Mouse (Mus musculus) lung, adult 18-20 months (tissue): ENCODE results near the gene Zfp277.

Experiments used
- DNase-seq, 2 experiments: peaks; one replicate each; pipeline ENCODE4 v3.0.0; 2022; ENCODE audit warnings: mixed read lengths in 2 of 2

Zfp277 gene

DNA sequence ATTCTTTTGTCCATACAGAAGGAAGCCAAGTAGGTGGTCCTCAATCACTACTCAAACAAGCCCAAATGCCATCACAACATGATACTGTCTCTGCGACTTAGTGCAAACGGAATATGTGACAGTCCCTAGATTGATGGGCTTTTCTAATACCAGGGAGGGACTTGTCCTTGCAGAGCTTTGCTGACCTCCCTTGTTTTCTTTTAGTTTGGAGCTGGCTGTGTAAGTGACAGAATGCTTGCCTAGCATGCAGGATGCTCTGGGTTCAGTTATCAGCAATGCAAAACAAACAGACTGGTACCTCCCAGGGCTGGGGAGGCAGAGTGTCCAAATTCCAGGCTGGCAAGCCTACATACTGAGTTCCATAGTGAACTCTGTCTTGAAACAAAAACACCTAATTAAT lies 7.7 kb downstream of the Zfp277 start:
- no peak for DNase-seq

GRCm38 (mm10) chr12:40434101-40434500 lies 11.6 kb downstream of the Zfp277 start:
- DNase-seq, result no peak

- no peak for DNase-seq
Measured at GRCm38 (mm10) chr12:40431075-40431474, 14.6 kb downstream of the Zfp277 start.

DNA sequence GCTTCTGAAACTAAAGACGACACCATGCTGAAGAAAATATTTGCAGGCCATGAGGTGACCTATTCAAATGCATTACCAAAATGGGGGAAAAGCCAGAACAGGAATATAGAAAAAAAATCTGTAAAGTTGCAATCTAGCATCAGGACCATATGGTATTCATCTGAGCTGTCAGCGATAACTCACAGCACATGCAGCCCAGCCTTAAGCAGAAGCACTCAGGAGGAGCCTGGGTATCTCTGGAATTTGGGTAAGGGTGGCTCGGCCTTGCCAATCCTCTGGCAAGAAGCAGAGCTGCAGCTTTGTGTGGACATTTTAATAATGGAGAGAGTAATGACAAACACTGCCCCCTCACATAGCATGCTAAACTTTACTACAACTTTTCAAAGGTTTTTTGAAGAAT lies 15.7 kb downstream of the Zfp277 start:
- no peak for DNase-seq

- DNase-seq, result no peak
Measured at GRCm38 (mm10) chr12:40427606-40428005, 18.1 kb downstream of the Zfp277 start.

GRCm38 (mm10) chr12:40424991-40425390 lies 20.7 kb downstream of the Zfp277 start:
- DNase-seq, result no peak

GRCm38 (mm10) chr12:40417257-40417656 lies 28.4 kb downstream of the Zfp277 start:
- DNase-seq, result no peak

DNA sequence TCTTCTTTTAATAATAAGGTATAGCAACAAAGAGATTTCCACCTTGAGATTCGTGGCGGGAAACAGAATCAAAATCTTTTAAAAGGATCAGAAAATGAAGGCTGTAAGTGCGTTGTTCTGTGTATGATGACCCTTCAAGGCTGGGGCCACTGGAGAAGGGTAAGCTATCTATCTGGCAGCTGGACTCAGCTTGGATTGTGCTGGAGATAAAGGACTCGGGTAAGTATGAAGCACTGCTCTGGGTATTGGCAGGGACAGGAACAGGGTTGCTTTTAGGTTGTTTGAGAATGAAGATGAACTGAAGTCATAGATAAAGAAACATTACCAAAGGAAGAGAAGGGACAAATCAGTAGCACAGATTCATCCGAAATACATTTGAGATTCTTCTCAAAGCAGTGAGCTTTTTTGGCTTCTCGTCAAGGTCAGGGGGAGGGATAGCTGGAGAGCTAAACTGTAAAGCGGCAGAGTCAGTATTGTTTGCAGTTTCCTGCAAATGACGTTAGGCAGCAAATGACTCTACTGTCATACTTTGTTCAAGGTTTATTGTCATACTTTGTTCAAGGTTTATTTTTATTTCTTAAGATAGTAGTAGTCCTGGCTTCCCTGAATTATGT lies 30.3 kb downstream of the Zfp277 start:
- no peak for DNase-seq

DNA sequence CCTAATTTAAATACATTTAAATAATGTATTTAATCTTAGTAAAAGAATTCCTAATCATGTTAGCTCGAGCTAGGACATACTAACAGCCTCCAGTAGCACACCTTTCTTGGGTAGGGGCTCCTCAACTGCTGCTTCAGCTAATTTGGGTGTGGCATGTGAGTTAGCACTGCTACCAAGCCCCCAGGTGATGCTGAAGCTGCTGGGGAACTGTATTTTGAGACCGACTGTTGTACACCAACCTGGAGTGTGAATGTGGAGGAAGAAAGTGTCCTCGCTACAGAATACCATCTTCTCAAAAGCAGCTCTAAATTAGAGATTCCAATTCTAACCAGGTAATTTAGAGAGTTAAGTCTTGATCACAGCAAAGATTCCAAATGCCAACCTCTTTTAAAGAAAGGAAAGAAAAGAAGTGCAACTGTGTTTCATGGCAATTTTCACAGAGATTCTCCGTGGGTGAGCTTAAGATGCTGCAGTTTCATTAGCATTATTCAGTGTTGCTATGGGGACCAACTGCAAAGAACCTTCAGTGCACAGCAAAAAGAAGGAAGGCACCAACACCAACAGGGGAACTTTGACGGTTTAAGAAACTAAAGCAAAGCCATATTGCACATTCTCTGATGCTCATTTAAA lies 30.9 kb downstream of the Zfp277 start:
- DNase-seq, result no peak

GRCm38 (mm10) chr12:40399812-40400211 lies 45.9 kb downstream of the Zfp277 start:
- DNase-seq, result no peak

DNA sequence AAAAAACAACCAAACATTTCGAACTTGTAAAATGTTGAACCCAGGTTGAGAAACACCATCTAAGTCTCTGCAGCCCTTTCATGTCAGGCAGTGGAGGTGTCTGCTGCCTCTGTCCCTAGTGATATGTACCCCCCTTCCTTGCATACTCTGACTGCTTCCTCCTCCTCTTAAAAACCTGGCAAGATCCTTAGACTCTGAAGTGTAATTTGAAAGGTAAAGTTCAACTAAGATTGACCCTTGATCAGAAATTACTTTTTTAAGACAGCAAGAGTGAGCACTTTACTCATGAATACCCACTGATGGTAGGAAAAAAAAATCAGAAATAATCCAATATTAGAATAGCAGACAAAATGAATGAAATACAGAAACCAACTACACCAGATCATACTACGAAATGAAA lies 46.3 kb downstream of the Zfp277 start:
- no peak for DNase-seq

DNA sequence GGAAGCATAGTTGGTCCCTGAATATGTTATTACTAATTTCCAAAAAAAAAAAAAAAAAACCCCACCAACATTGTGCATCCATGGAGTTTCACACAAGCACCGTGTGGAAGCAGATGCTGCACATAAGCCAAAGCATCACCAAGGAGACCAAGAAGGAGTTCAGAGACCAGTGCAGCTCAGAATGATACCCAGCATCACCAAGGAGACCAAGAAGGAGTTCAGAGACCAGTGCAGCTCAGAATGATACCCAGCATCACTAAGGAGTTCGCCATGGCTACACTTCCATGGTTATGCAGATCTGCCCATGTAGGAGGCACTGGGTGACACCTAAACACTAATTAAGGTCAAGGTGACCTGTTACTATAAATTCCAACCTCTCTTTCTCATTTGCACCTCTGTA lies 46.8 kb downstream of the Zfp277 start:
- DNase-seq, result no peak

GRCm38 (mm10) chr12:40392869-40393268 lies 52.8 kb downstream of the Zfp277 start:
- no peak for DNase-seq

- no peak for DNase-seq
Measured at GRCm38 (mm10) chr12:40391262-40391661, 54.4 kb downstream of the Zfp277 start.

GRCm38 (mm10) chr12:40387786-40388185 lies 57.9 kb downstream of the Zfp277 start:
- DNase-seq, result no peak

DNA sequence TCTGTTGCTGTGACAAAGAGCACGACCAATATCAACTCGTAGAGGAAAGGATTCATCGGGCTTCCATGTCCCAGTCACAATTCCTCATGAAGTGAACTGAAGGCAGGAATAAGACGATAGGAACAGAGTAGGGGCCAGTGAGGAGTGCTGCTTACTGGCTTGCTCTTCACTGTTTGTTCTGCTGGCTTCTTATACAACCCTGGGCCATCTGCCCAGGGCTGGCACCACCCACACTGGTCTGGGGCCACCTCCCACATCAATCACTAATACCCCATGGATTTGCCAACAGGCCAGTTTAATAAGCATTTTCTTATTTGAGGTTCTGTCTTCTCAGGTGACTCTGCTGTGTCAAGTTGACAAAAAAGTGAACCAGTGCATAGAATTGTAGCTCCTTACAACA lies 60.4 kb downstream of the Zfp277 start:
- DNase-seq, result no peak

DNA sequence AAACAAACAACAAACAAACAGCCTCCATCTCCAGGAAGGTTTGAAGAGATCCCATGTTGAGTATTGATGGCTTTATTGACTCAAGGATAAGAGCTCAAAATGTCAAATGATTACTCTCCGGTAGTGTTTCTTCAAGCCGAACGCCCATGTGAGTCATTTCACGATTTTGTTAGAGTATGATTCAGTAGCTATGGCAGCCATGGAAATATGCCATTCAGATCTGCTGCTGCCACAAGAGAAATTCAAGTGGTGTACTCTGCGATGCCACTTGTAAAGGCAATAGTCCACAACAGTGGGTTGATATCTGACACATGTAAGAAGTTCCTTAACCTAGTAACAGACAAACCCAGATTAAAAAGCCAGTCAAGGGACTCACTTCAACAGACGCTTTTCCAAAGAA lies 62.0 kb downstream of the Zfp277 start:
- peak in 1 of 2 experiments; percentile 24 for DNase-seq

- DNase-seq, result no peak
Measured at GRCm38 (mm10) chr12:40382539-40382938, 63.2 kb downstream of the Zfp277 start.

DNA sequence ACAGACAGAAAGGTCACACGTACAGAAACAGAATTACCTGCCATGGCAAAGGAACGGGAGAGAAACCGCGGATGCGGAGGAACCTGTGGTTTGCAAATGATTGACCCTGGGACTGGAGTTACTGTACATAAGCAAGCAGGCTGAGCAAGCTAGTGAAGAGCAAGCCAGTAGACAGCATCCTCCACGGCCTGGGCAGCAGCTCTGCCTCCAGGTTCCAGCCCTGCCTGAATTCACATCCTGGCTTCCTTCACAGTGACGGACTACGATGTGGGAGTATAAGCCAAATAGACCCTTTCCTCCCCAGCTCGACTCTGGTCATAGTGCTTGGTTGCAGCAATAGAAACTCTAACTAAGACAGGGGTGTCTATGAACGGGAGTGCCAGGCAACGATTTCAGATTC lies 63.9 kb downstream of the Zfp277 start:
- DNase-seq, result no peak

GRCm38 (mm10) chr12:40381173-40381801 lies 64.4 kb downstream of the Zfp277 start:
- DNase-seq, result no peak

- peak in 1 of 2 experiments; percentile 21 for DNase-seq
Measured at GRCm38 (mm10) chr12:40379538-40379923, 66.2 kb downstream of the Zfp277 start.

- DNase-seq, result peak; percentile 58 to 70
Measured at GRCm38 (mm10) chr12:40378621-40379537, 66.8 kb downstream of the Zfp277 start.

- DNase-seq, result no peak
Measured at GRCm38 (mm10) chr12:40351879-40352278, 93.8 kb downstream of the Zfp277 start.
